Mouse (Mus musculus): ENCODE measurements around the gene Gdf2.

Gdf2 gene

GRCm38 (mm10) chr14:33940739-33941138 is at the start of gene Gdf2:
TSS of gene Gdf2 (plus strand) at chr14:33941039.
- DNase-seq: no peak

DNA sequence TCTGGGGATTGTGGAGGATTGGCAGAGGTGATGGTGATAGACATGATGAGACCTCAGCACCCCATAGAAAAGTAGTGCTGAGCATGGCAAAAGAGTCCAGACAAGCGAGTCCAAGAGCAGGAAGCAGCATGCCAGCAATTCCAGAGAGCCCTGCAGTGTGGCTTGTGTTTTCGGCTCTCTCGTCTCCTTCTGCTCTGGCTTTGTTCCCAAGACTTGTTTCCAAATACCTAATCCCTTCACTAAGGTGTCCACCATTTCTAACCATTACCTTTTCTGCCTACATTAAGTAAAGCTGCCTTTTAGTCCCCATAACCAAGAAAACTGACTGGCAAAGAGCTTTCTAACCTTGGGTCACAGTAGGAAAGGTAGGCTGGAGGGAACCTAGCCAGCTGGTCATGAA is 49.3 kb upstream of the Gdf2 start:
- no peak for DNase-seq

- no peak for DNase-seq
Observed at GRCm38 (mm10) chr14:33895777-33896176, 45.1 kb upstream of the Gdf2 start.

GRCm38 (mm10) chr14:33896628-33897300 is 44.1 kb upstream of the Gdf2 start:
- no peak for DNase-seq

- DNase-seq: no peak
Observed at GRCm38 (mm10) chr14:33902783-33903182, 38.1 kb upstream of the Gdf2 start.

- no peak for DNase-seq
Observed at GRCm38 (mm10) chr14:33903199-33903598, 37.6 kb upstream of the Gdf2 start.

GRCm38 (mm10) chr14:33904851-33905250 is 36.0 kb upstream of the Gdf2 start:
- no peak for DNase-seq

DNA sequence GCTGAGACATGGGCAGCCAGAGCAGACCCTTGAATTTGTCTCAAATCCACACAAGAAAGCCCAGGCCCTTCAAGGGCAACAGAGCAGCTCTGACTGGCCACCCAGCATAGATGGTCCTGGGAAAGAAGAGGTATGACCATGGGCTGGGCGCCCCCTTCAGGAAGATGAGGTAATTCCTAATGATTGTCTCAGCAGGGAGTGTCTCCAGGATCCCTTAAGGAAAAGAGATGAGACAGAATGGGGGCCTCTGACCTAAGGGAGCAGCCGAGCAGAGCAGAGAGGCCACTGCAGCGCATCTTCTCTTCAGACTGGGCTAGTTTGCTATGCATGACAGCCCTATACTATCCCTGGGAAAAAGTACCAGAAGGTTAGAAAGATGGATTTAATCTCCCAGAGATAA is 27.1 kb upstream of the Gdf2 start:
- no peak for DNase-seq

DNA sequence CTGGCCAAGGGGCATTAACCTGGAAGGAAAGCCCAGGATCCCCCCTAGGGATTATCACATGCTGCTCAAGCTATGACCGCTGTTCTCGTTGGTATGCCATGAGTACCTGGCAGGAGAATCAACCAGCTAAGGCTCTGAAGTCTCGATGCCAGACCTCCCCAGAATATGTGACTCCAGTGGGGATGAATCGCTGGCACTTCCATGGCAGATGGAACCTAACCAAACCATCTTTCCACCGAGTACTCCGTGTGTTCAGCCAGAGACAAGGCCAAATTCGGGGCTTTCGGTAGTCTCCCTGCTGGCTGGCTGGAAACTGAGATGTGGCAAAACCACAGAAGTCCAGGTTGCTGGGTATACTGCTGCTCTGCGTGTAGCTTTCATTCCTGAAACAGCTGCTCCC is 26.6 kb upstream of the Gdf2 start:
- DNase-seq: no peak

- DNase-seq: no peak
Observed at GRCm38 (mm10) chr14:33920727-33921559, 19.9 kb upstream of the Gdf2 start.

DNA sequence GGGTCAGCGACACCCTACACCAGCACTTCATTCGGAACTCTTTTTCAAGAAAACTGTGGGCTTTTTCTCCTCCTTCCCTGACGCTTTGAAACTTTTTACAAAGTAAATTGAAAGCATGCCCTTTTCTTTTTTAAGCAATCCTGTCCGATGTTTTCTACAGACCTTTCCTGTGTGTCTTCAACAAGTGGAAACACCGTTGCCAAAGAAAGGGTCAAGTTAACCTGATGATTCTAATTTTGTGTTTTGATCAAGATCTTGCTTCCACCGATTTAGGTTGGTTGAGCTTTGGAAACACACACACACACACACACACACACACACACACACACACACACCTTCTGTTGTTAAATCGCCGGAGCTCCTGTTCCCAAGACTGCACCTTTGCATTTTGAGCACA is 18.1 kb upstream of the Gdf2 start:
- DNase-seq: no peak

GRCm38 (mm10) chr14:33923168-33924070 is 17.4 kb upstream of the Gdf2 start, which contains the start of gene Gdf10:
TSS of gene Gdf10 (plus strand) at chr14:33923587.
- no peak for DNase-seq

- DNase-seq: no peak
Observed at GRCm38 (mm10) chr14:33931853-33932252, 9.0 kb upstream of the Gdf2 start.

GRCm38 (mm10) chr14:33932935-33933703 is 7.7 kb upstream of the Gdf2 start:
- peak; percentile 20 for DNase-seq

- DNase-seq: no peak
Observed at GRCm38 (mm10) chr14:33933778-33934317, 7.0 kb upstream of the Gdf2 start.

DNA sequence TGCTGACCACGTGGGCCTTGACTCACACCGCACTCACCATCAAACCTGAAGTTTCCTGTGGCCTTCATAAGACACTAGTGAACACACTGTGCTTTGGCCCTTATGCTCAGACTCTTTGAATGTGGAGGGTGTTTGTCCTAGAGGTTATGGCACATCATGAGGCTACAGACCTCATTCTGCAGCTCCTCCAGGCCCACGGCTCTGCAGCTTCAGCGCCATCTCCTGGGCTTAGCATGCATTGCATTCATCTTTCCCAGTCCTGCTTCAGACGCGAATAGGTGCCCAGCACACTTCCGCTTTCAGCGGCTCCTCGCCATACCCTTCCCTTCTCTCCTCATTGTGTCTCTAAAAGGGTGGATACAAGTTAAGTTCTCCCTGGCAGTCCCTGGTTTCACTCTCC is 1.7 kb upstream of the Gdf2 start:
- no peak for DNase-seq

DNA sequence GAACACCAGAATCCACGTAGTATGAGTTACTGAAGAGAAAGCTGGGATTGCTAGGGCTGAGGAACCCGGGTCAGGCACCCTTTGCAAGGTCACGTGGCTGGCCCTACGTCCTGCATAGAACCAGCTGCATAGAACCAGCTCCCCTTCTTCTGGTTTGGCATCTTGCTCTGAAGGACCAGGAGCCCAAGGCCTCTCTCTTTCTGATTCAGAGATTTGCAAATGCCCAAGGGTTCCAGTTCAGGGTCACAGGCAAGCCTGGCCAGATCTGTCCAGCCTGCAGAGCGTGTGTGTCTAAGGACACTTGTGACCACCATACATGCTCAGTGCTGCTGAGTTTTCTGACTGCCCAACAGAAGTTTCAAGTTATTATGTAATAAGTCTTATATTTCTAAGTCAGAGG is 1.4 kb downstream of the Gdf2 start:
- DNase-seq: no peak

DNA sequence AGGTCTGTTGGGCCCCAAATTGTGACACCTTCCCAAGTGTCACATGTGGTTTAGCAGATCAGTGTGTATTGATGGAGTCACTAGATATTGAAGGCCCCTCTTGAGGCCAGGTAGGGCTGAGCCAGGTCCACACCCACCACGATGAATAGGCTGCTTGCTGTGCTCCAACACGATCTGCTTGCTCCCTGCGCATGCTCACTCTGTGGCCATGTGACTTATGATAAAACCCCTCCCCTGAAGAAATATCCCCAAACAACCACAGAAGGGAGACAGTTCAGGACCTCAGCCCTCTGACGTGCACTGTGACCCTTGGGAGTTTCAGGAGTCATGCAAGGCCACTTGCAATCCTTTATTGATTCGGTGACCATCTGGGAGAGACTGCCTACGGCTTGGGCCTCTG is 5.3 kb downstream of the Gdf2 start:
- no peak for DNase-seq

GRCm38 (mm10) chr14:33952233-33952981 is 11.6 kb downstream of the Gdf2 start:
- DNase-seq: no peak

- no peak for DNase-seq
Observed at GRCm38 (mm10) chr14:33953761-33954160, 12.9 kb downstream of the Gdf2 start, which contains the start of gene Rbp3. TSS of gene Rbp3 (plus strand) at chr14:33954003.

GRCm38 (mm10) chr14:33956055-33956454 is 15.2 kb downstream of the Gdf2 start:
- no peak for DNase-seq

Measured in thymus, postnatal 25 days (tissue).